Mouse (Mus musculus): ENCODE results near the gene Dip2c. TPM values are rescaled to one million over a fixed set of nuclear protein-coding genes. Genes with fewer than 3 reads are reported as not detected.

Dip2c gene
- polyA plus RNA-seq, 1 experiment from 2014 or later: 7.1 TPM

DNA sequence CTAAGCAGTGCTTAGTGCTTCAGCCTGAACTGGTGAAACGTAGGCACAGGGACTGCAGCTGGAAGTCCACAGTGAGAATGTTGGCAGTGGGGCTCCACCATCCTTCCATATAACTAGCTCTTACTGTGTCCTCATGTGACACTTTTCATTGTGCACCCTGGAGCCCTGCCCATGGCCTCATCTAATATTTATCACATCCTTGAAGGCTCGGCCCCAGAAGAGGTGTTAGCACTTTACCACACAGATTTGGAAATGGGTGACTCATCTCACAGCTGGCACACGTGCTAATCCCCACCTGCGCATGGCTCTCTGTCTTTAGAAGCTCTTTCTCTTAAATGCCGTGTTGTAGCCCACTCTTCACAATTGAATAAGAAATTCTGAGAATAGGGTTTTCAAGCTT is 292.5 kb downstream of the Dip2c start:
- peaks cover 2% of the 10 kb centered on the region; the same call in 1 of the 2 replicates for H3K36me3 ChIP-seq (ENCODE audit: control insufficient read depth, insufficient read depth, low read length)
- H3K9me3 ChIP-seq (ENCODE audit: control insufficient read depth, low read length): no peaks in the 10 kb centered on the region
- H3K4me1 ChIP-seq (ENCODE audit: control insufficient read depth, insufficient read depth, low read length): no peaks in the 10 kb centered on the region
- H3K9ac ChIP-seq (ENCODE audit: low read length): no peak overlapping the region
- no peak overlapping the region for H3K27ac ChIP-seq (ENCODE audit: low read depth, low read length)
- H3K4me2 ChIP-seq: no peak overlapping the region
- no peak overlapping the region for H3K4me3 ChIP-seq (ENCODE audit: low read depth, low read length)
- ATAC-seq (ENCODE audit: low FRiP score) (no peak), DNase-seq (ENCODE audit: low spot score, missing footprints) (peak; percentile 76)
- WGBS: 90% methylated on average over 5 of the region's 5 CpGs
- H3K27me3 ChIP-seq (ENCODE audit: control insufficient read depth, insufficient read depth, low read length): no peaks in the 10 kb centered on the region

DNA sequence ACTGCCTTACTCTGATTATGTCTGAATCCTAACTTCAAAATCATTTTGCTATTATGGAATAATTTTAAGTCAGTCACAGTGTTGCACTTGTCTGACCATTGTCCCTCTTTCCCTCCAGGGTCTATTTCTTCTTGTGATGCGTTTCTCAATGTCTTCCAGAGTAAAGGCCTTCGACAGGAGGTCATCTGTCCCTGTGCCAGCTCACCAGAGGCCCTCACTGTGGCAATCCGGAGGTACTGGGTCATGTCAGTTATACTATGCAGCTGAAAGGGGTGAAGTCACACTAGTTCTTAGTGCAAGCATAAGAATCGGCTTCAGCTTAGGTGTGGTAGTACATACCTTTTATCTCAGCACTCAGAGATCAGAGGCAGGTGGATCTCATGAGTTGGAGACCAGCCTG is 300.4 kb downstream of the Dip2c start:
- Histone ChIP-seq H3K27me3 (ENCODE audit: control insufficient read depth, insufficient read depth, low read length) (no peaks in the 10 kb centered on the region), H3K9ac (ENCODE audit: low read length) (no peak overlapping the region), H3K27ac (ENCODE audit: low read depth, low read length) (no peak overlapping the region), H3K4me1 (ENCODE audit: control insufficient read depth, insufficient read depth, low read length) (no peaks in the 10 kb centered on the region), H3K9me3 (ENCODE audit: control insufficient read depth, low read length) (no peaks in the 10 kb centered on the region), H3K4me2 (no peak overlapping the region), H3K4me3 (ENCODE audit: low read depth, low read length) (no peak overlapping the region), H3K36me3 (ENCODE audit: control insufficient read depth, insufficient read depth, low read length) (no peaks in the 10 kb centered on the region)
- WGBS: 92% methylated on average over 4 of the region's 4 CpGs
- no peak for ATAC-seq (ENCODE audit: low FRiP score)
- no peak for DNase-seq (ENCODE audit: low spot score, missing footprints)

DNA sequence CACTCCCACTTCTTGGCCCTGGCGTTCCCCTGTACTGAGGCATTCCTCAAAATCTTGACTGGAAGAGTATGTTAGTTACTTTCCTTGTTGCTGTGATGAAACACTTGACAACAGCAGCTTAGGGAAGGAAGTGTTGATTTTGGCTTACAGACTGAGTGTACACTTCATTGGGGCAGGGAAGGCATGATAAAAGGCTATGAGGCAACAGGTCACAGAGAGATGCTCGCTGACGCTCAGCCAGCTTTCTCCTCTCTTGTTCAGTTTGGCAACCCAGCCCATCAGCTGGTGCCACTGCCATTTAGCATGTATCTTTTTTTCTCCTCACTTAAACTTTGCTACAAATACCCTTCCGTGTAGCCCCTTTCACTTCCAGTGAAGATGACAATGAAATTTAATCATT is 302.1 kb downstream of the Dip2c start:
- H3K27ac ChIP-seq (ENCODE audit: low read depth, low read length): no peak overlapping the region
- no peak overlapping the region for H3K9ac ChIP-seq (ENCODE audit: low read length)
- H3K4me3 ChIP-seq (ENCODE audit: low read depth, low read length): no peak overlapping the region
- no peak overlapping the region for H3K4me2 ChIP-seq
- H3K36me3 ChIP-seq (ENCODE audit: control insufficient read depth, insufficient read depth, low read length): no peaks in the 10 kb centered on the region
- DNase-seq (ENCODE audit: low spot score, missing footprints): no peak
- 89% methylated on average over 4 of the region's 4 CpGs for WGBS
- no peaks in the 10 kb centered on the region for H3K9me3 ChIP-seq (ENCODE audit: control insufficient read depth, low read length)
- ATAC-seq (ENCODE audit: low FRiP score): no peak
- no peaks in the 10 kb centered on the region for H3K27me3 ChIP-seq (ENCODE audit: control insufficient read depth, insufficient read depth, low read length)
- H3K4me1 ChIP-seq (ENCODE audit: control insufficient read depth, insufficient read depth, low read length): no peaks in the 10 kb centered on the region

DNA sequence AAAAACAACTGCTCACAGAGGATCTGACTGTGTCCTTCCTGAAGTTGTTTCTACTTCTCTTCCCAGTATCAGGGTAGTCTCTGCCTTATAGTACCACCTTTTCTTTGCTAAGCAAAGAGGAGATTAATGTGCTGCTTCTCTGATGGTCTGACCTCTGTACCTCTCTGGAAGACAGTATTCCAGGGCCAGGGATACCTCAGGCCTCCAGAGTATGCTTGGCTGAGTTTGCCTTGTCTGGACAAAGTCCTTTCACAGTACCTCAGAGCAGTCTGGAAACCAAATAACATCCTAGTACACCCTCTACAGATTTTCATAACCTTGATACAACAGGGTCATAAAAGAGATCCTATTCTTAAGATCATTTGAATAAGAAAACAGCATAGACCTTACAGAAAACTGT is 305.5 kb downstream of the Dip2c start:
- Histone ChIP-seq H3K9ac (ENCODE audit: low read length) (no peak overlapping the region), H3K36me3 (ENCODE audit: control insufficient read depth, insufficient read depth, low read length) (no peaks in the 10 kb centered on the region), H3K4me3 (ENCODE audit: low read depth, low read length) (no peak overlapping the region), H3K27me3 (ENCODE audit: control insufficient read depth, insufficient read depth, low read length) (no peaks in the 10 kb centered on the region), H3K4me1 (ENCODE audit: control insufficient read depth, insufficient read depth, low read length) (no peaks in the 10 kb centered on the region), H3K4me2 (no peak overlapping the region), H3K27ac (ENCODE audit: low read depth, low read length) (no peak overlapping the region), H3K9me3 (ENCODE audit: control insufficient read depth, low read length) (no peaks in the 10 kb centered on the region)
- ATAC-seq (ENCODE audit: low FRiP score) (no peak), DNase-seq (ENCODE audit: low spot score, missing footprints) (no peak)

DNA sequence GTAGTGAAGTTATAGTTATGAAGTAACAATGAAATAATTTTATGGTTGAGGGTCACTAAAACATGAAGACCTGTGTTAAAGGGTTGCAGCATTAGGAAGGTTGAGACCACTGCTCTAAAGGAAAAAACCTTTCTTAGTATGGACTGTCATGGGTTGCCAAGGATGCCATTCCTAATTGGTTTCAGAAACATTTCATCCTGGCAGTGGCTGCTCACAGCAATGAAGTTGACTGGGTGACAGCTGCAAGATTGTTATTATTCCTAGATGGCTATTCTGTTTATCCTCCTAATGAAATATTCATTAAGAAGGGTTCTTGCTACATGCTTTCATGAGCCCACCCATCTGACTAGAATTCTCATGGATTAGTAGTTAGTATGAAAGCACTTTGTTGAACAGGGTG is 307.3 kb downstream of the Dip2c start:
- Histone ChIP-seq H3K4me1 (ENCODE audit: control insufficient read depth, insufficient read depth, low read length) (no peaks in the 10 kb centered on the region), H3K27ac (ENCODE audit: low read depth, low read length) (no peak overlapping the region), H3K4me2 (no peak overlapping the region), H3K9ac (ENCODE audit: low read length) (no peak overlapping the region), H3K36me3 (ENCODE audit: control insufficient read depth, insufficient read depth, low read length) (no peaks in the 10 kb centered on the region), H3K9me3 (ENCODE audit: control insufficient read depth, low read length) (no peaks in the 10 kb centered on the region), H3K4me3 (ENCODE audit: low read depth, low read length) (no peak overlapping the region), H3K27me3 (ENCODE audit: control insufficient read depth, insufficient read depth, low read length) (no peaks in the 10 kb centered on the region)
- ATAC-seq (ENCODE audit: low FRiP score) (0 out of 2 replicates have a peak, but pooled peaks have one; percentile 33), DNase-seq (ENCODE audit: low spot score, missing footprints) (no peak)

DNA sequence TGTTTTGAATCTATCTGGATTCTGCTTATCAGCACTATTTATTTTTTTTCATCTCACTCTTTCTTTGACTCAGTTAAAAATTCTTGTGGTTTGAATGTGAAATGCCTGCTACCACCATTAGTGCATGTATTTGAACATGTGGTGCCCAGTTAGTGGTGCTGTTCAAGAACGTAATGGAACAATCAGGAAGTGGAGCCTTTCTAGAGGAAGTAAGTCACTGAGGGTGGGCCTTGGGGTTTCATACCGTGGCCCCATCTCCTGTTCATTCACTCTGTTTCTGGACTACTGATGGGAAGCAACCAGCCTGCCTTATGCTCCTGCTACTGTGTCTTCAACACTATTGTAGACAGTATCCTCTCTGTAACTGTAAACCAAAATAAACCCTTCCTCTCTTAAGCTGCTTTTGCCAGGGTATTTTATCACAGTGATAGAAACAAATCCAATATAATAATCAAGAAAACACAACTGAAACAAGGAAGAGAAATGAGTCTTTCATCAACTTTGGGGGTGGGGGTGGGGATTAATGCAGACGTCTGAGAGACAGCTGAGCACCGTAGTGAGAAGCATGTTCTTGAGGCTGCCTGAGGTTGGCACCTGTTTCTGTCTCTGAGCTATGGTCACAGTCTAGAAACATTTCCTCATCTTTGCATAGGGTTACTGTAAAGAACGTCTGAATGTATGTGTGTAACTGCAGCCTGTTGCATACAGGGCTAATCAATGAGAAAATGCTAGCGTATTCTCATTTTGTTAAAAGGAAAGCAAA is 323.2 kb downstream of the Dip2c start:
- no peaks in the 10 kb centered on the region for H3K4me1 ChIP-seq (ENCODE audit: control insufficient read depth, insufficient read depth, low read length)
- no peak overlapping the region for H3K4me3 ChIP-seq (ENCODE audit: low read depth, low read length)
- no peaks in the 10 kb centered on the region for H3K9me3 ChIP-seq (ENCODE audit: control insufficient read depth, low read length)
- ATAC-seq (ENCODE audit: low FRiP score): no peak
- no peak overlapping the region for H3K4me2 ChIP-seq
- H3K9ac ChIP-seq (ENCODE audit: low read length): no peak overlapping the region
- DNase-seq (ENCODE audit: low spot score, missing footprints): no peak
- H3K36me3 ChIP-seq (ENCODE audit: control insufficient read depth, insufficient read depth, low read length): no peaks in the 10 kb centered on the region; the same call in 1 of the 2 replicates
- no peak overlapping the region for H3K27ac ChIP-seq (ENCODE audit: low read depth, low read length)
- 79% methylated on average over 6 of the region's 6 CpGs for WGBS
- no peaks in the 10 kb centered on the region for H3K27me3 ChIP-seq (ENCODE audit: control insufficient read depth, insufficient read depth, low read length)

DNA sequence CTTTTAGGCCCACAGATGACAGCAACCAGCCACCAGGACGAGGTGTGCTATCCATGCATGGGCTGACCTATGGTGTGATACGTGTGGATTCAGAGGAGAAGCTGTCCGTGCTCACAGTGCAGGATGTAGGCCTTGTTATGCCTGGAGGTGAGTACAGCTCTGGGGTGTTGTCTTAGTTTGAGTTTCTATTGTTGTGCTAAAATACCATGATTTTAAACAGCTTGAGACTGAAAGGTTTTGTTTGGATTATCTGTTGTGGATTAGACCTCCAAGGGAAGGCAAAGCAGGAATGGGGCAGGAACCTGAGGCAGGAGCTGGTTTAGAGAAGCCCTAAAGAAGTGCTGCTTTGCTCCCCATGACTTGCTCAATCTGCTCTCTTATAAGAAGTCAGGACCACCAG is 325.0 kb downstream of the Dip2c start:
- no peak overlapping the region for H3K4me3 ChIP-seq (ENCODE audit: low read depth, low read length)
- DNase-seq (ENCODE audit: low spot score, missing footprints): no peak
- ATAC-seq (ENCODE audit: low FRiP score): no peak
- no peaks in the 10 kb centered on the region for H3K27me3 ChIP-seq (ENCODE audit: control insufficient read depth, insufficient read depth, low read length)
- H3K4me2 ChIP-seq: no peak overlapping the region
- no peaks in the 10 kb centered on the region for H3K36me3 ChIP-seq (ENCODE audit: control insufficient read depth, insufficient read depth, low read length)
- no peaks in the 10 kb centered on the region for H3K9me3 ChIP-seq (ENCODE audit: control insufficient read depth, low read length)
- no peak overlapping the region for H3K9ac ChIP-seq (ENCODE audit: low read length)
- no peak overlapping the region for H3K27ac ChIP-seq (ENCODE audit: low read depth, low read length)
- no peaks in the 10 kb centered on the region for H3K4me1 ChIP-seq (ENCODE audit: control insufficient read depth, insufficient read depth, low read length)
- WGBS: 65% methylated on average over 3 of the region's 3 CpGs

DNA sequence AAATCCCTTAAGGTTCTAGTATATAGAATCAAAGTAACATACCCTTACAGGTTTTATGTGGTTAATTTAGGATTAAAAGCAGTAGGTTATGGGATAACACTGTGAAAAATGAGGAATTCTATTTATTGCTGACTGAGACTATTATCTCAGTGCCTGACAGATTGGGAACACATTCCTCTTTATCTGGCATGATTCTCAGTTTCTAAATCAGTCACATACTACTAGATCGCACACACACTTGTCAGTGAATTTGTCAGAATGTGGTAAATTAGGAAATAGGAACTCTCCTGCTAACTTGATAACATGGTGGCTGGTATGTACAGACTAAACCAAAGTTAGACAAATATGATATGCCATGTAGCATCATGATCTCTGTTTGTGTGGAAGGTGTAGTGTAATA is 334.9 kb downstream of the Dip2c start:
- H3K27ac ChIP-seq (ENCODE audit: low read depth, low read length): no peak overlapping the region
- H3K27me3 ChIP-seq (ENCODE audit: control insufficient read depth, insufficient read depth, low read length): no peaks in the 10 kb centered on the region
- H3K4me3 ChIP-seq (ENCODE audit: low read depth, low read length): no peak overlapping the region
- no peak overlapping the region for H3K4me2 ChIP-seq
- no peak for ATAC-seq (ENCODE audit: low FRiP score)
- DNase-seq (ENCODE audit: low spot score, missing footprints): no peak
- H3K9me3 ChIP-seq (ENCODE audit: control insufficient read depth, low read length): no peaks in the 10 kb centered on the region
- H3K4me1 ChIP-seq (ENCODE audit: control insufficient read depth, insufficient read depth, low read length): no peaks in the 10 kb centered on the region
- 89% methylated on average over 1 of the region's 1 CpGs for WGBS
- H3K9ac ChIP-seq (ENCODE audit: low read length): no peak overlapping the region
- H3K36me3 ChIP-seq (ENCODE audit: control insufficient read depth, insufficient read depth, low read length): no peaks in the 10 kb centered on the region

DNA sequence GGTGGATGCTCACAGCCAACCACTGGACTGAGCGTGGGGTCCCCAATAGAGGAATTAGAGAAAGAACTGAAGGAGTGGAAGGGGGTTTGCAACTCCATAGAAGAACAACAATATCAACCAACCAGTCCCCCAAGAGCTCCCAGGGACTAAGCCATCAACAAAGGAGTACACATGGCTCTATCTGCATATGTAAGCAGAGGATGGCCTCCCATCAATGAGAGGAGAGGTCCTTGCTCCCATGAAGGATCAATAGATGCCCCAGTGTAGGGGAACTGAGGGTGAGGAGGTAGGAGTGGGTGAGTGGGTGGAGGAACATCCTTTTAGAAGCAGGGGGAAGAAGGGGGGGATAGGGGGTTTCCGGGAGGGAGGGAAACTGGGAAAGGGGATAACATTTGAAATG is 356.4 kb downstream of the Dip2c start:
- Histone ChIP-seq H3K4me2 (no peak overlapping the region), H3K27ac (ENCODE audit: low read depth, low read length) (no peak overlapping the region), H3K9ac (ENCODE audit: low read length) (no peak overlapping the region), H3K4me3 (ENCODE audit: low read depth, low read length) (no peak overlapping the region), H3K4me1 (ENCODE audit: control insufficient read depth, insufficient read depth, low read length) (no peaks in the 10 kb centered on the region), H3K36me3 (ENCODE audit: control insufficient read depth, insufficient read depth, low read length) (no peaks in the 10 kb centered on the region), H3K27me3 (ENCODE audit: control insufficient read depth, insufficient read depth, low read length) (no peaks in the 10 kb centered on the region), H3K9me3 (ENCODE audit: control insufficient read depth, low read length) (no peaks in the 10 kb centered on the region)
- WGBS: 36% methylated on average over 2 of the region's 2 CpGs
- ATAC-seq (ENCODE audit: low FRiP score) (no peak), DNase-seq (ENCODE audit: low spot score, missing footprints) (no peak)

Data from midbrain, embryonic 11.5 days (tissue).